Mouse (Mus musculus) neural tube, embryonic 15.5 days (tissue): ENCODE measurements around the gene Nlrp9b. TPM values are rescaled to one million over a fixed set of nuclear protein-coding genes. Genes with fewer than 3 reads are reported as not detected.
"Not testable (repeated sequence)": the region's sequence is repeated elsewhere in the genome, so short reads cannot be mapped to it uniquely, and the experiment has no call there.

Source experiments
- ATAC-seq: fragments of 200-750 bp; cut with Nextera tagmentation; 2 replicates; pipeline ENCODE4 v1.8.0; 2017; ENCODE audit warnings: mild to moderate bottlenecking, moderate TSS enrichment, moderate library complexity; ENCODE audit not compliant: low FRiP score
- H3K27ac ChIP-seq: fragments of 300-500 bp; sonication (generic); replicated peaks from 2 replicates; pipeline ENCODE4 v1.5.1; 2015; ENCODE audit warnings: mild to moderate bottlenecking, inconsistent platforms
- H3K27me3 ChIP-seq: fragments of 300-500 bp; sonication (generic); replicated peaks from 2 replicates; pipeline ENCODE4 v1.6.1; 2015; ENCODE audit warnings: inconsistent platforms
- H3K36me3 ChIP-seq: fragments of 300-500 bp; sonication (generic); 2 replicates; pipeline ENCODE4 v1.6.1; 2015; ENCODE audit warnings: inconsistent platforms
- H3K4me1 ChIP-seq: fragments of 300-500 bp; sonication (generic); 2 replicates; pipeline ENCODE4 v1.6.1; 2015; ENCODE audit warnings: inconsistent platforms
- H3K4me2 ChIP-seq: fragments of 300-500 bp; sonication (generic); 2 replicates; pipeline ENCODE4 v1.6.1; 2015; ENCODE audit warnings: inconsistent platforms, mild to moderate bottlenecking, moderate library complexity
- H3K4me3 ChIP-seq: fragments of 300-500 bp; sonication (generic); replicated peaks from 2 replicates; pipeline ENCODE4 v1.5.1; 2015; ENCODE audit warnings: mild to moderate bottlenecking, inconsistent platforms
- H3K9ac ChIP-seq: fragments of 300-500 bp; sonication (generic); replicated peaks from 2 replicates; pipeline ENCODE4 v1.6.1; 2015; ENCODE audit warnings: mild to moderate bottlenecking, inconsistent platforms
- H3K9me3 ChIP-seq: fragments of 300-500 bp; sonication (generic); replicated peaks from 2 replicates; pipeline ENCODE4 v1.6.1; 2016; ENCODE audit warnings: inconsistent platforms
- WGBS: fragments of 180-500 bp; shearing (Covaris S2); methylation state at CpG from one replicate; pipeline ENCODE4 v1.1.7; 2015; ENCODE audit warnings: mixed read lengths; 5-methylcytosine and 5-hydroxymethylcytosine counted together
- polyA plus RNA-seq: library from polyadenylated mRNA; unstranded; fragments of >200 nt; fragmentation: Nextera tagmentation; extraction: Ambion mirVana; gene quantifications from 2 replicates; pipeline ENCODE4 v1.2.1, GENCODE M21; 2015

The Nlrp9b gene
- not detected in 2 replicates for polyA plus RNA-seq

DNA sequence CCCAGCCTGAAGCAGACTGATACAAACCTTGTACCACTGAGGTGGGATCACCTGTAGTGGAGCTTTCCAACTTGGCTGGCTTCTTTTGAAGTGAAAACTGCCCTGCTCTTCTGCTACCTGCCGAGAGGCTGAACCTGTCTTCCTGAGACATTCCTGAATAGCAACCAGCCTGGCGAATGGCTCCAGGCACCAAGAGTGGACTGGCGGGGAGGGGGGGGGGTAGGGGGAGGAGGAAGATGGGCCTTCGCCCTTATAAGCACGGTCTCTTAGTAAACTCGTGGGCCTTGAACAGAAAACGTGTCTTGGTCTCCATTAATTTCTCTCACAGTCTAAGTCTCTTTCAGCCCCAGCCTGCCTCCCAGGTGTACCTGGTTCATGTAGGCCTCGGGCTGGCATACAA is at the start of gene Nlrp9b:
Gene Nlrp9b, plus strand, starts transcription at position 301 of the 400 bp plus-strand sequence.
- WGBS: 69% methylated on average over 8 of the region's 8 CpGs
- H3K4me3 ChIP-seq, H3K4me1 ChIP-seq, H3K27me3 ChIP-seq, H3K9ac ChIP-seq, H3K9me3 ChIP-seq, ATAC-seq, H3K4me2 ChIP-seq, H3K36me3 ChIP-seq, H3K27ac ChIP-seq: not testable (repeated sequence)

DNA sequence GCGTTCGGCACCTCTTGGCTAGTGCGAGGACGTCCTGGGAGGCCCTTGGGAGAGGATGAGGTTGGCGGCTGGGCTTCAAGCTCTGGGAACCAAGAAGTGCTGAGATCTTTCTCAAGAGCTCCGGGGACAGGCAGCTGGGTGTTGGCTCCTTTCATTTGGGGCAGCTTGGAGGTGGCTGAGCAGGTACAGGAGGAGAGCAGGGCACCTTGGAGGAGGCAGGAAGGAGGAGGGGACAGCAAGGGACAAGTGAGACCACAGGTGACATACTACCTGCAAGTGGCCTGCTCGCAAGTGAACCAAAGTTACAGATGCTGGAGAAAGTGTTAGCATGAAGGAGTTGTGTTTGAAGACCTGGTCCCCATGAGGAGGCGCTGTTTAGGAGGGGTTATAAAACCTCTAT is 46.6 kb upstream of the Nlrp9b start:
- Histone ChIP-seq H3K4me3 (no peak overlapping the region), H3K36me3 (no peaks in the 10 kb centered on the region), H3K4me2 (no peak overlapping the region), H3K4me1 (no peaks in the 10 kb centered on the region), H3K9me3 (no peaks in the 10 kb centered on the region), H3K9ac (no peak overlapping the region), H3K27ac (no peak overlapping the region), H3K27me3 (no peaks in the 10 kb centered on the region)
- 91% methylated on average over 8 of the region's 8 CpGs for WGBS
- no peak for ATAC-seq

DNA sequence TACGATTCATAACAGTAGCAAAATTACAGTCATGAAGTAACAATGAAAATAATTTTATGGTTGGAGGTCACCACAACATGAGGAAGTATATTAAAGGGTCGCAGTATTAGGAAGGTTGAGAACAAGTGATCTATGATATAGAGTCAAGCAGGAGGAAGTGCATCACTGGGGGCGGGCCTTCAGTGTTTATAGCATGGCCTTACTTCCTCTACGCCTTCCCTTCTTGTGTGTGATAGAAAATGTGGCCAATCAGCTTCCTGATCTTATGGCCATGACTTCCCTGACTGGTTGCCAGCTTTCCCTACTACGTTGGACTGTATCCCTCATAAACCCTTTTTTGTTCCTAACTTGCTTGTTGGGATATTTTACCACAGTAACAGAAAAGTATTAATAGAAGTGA is 46.1 kb upstream of the Nlrp9b start:
- no peaks in the 10 kb centered on the region for H3K27me3 ChIP-seq
- H3K36me3 ChIP-seq: no peaks in the 10 kb centered on the region
- no peak overlapping the region for H3K4me3 ChIP-seq
- no peak overlapping the region for H3K9ac ChIP-seq
- H3K4me2 ChIP-seq: no peak overlapping the region
- H3K4me1 ChIP-seq: no peaks in the 10 kb centered on the region
- WGBS: 93% methylated on average over 5 of the region's 5 CpGs
- no peak for ATAC-seq
- no peak overlapping the region for H3K27ac ChIP-seq
- no peaks in the 10 kb centered on the region for H3K9me3 ChIP-seq

DNA sequence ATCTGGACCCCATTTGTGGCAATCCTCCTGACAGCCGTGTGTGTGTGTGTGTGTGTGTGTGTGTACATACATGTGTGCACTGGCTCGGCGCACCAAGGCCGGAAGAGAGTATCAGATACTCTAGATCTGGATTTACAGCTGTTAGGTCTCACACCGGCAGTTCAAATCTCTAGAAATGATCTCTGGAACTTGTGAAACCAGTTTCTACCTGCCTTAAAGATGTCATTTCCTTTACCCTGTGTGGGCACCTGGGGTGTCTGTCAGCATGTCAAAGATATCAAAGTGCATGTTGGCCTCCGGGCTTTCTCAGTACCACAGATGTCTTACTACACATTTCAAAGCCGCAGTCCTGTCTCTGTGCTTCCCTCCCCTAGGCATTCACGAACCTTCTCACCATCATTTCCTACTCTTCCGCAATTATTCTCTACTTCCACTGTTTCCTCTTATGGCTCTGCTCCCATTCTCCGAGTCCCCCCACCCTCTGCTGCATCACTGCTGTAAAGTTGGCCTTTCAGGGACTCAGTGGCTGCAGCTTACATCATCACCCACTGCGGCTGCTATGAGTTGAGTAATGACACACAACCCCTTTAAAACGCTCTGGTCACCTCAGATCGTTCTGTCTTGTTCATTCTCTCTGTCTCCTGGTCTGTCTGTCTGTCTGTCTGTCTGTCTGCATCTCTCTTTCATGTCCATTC is 45.3 kb upstream of the Nlrp9b start:
- H3K4me1 ChIP-seq: no peaks in the 10 kb centered on the region
- WGBS: 84% methylated on average over 13 of the region's 13 CpGs
- H3K27me3 ChIP-seq: no peaks in the 10 kb centered on the region
- no peaks in the 10 kb centered on the region for H3K36me3 ChIP-seq
- no peak for ATAC-seq
- H3K9ac ChIP-seq: no peak overlapping the region
- H3K9me3 ChIP-seq: no peaks in the 10 kb centered on the region
- H3K4me3 ChIP-seq: no peak overlapping the region
- H3K4me2 ChIP-seq: no peak overlapping the region
- H3K27ac ChIP-seq: no peak overlapping the region

DNA sequence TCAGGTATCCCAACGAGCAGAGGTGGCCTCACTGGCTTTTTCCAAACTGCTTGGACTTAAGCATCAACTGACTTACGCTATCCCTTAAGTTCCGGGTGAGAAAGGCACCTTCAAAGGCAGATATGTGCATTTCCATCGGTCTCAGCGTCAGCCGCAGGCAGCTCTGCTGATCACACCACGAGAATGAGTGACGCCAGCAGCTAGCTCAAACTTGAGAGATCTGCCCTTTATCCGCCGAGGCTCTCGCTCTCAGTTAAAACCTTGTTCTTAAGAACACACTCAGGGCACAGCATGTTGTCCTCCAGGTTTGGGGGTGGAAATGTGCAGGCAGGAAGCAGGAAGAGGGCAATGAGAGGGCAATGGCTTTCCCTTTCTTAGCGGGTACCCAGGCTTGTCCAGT is 42.3 kb upstream of the Nlrp9b start:
- H3K27ac ChIP-seq: no peak overlapping the region
- H3K4me2 ChIP-seq: no peak overlapping the region
- H3K9ac ChIP-seq: no peak overlapping the region
- no peak for ATAC-seq
- 83% methylated on average over 12 of the region's 12 CpGs for WGBS
- no peaks in the 10 kb centered on the region for H3K27me3 ChIP-seq
- no peak overlapping the region for H3K4me3 ChIP-seq
- no peaks in the 10 kb centered on the region for H3K36me3 ChIP-seq
- no peaks in the 10 kb centered on the region for H3K9me3 ChIP-seq
- H3K4me1 ChIP-seq: no peaks in the 10 kb centered on the region

DNA sequence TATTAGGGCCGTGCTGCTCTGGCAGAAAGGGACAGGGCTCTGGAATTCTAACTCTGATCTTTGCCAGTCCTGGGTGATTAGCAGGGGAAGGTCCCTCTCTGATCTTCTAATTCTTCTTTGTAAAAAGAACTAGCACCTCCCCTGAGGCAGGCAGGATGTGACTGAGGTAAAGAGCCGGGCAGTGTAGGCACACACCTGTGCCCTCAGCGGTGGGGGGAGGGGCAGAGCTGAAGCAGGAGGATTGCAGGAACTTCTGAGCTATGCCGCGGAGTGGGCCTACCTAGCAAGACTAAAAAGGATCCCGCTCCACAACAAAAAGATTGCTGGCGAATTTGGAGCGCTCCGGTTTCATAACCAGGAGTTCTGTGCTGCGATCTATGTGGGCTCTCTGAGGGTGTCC is 41.3 kb upstream of the Nlrp9b start:
- no peak overlapping the region for H3K9ac ChIP-seq
- ATAC-seq: no peak
- WGBS: 64% methylated on average over 10 of the region's 10 CpGs

DNA sequence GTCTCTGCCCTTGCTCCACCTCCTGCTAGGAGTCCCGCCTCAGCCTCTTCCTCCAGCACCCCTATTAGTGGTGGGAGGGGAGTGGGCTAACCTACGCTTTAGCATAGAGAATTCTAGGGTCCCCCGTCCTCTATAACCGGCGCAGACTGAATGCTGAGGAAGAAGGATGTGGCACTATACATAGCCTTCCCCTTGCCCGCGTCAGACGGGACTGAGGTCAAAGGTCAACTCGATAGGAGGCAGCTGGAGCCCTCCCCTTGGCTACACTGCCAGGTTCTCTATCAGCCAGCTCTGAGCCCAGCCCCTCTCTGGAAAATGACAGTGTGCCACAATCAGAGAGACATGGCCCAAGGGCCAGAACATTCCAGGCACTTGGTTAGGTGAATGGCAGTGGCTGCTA is 40.7 kb upstream of the Nlrp9b start, which contains the start of gene Igsf23:
Gene Igsf23, minus strand, starts transcription at position 168 of the 400 bp plus-strand sequence.
- H3K27me3 ChIP-seq: no peaks in the 10 kb centered on the region
- H3K4me2 ChIP-seq: no peak within 1 kb of the TSS
- 64% methylated on average over 9 of the region's 9 CpGs for WGBS
- no peaks in the 10 kb centered on the region for H3K36me3 ChIP-seq
- no peak within 1 kb of the TSS for H3K4me3 ChIP-seq
- no peak within 1 kb of the TSS for H3K27ac ChIP-seq
- no peaks in the 10 kb centered on the region for H3K4me1 ChIP-seq
- H3K9me3 ChIP-seq: no peaks in the 10 kb centered on the region
- no peak for ATAC-seq
- no peak within 1 kb of the TSS for H3K9ac ChIP-seq

More for the DNA sequence above, 41.3 kb upstream of the Nlrp9b start:
- no peaks in the 10 kb centered on the region for H3K27me3 ChIP-seq
- H3K9me3 ChIP-seq: no peaks in the 10 kb centered on the region
- H3K36me3 ChIP-seq: no peaks in the 10 kb centered on the region
- no peak overlapping the region for H3K27ac ChIP-seq
- H3K4me3 ChIP-seq: no peak overlapping the region
- no peak overlapping the region for H3K4me2 ChIP-seq
- H3K4me1 ChIP-seq: no peaks in the 10 kb centered on the region

DNA sequence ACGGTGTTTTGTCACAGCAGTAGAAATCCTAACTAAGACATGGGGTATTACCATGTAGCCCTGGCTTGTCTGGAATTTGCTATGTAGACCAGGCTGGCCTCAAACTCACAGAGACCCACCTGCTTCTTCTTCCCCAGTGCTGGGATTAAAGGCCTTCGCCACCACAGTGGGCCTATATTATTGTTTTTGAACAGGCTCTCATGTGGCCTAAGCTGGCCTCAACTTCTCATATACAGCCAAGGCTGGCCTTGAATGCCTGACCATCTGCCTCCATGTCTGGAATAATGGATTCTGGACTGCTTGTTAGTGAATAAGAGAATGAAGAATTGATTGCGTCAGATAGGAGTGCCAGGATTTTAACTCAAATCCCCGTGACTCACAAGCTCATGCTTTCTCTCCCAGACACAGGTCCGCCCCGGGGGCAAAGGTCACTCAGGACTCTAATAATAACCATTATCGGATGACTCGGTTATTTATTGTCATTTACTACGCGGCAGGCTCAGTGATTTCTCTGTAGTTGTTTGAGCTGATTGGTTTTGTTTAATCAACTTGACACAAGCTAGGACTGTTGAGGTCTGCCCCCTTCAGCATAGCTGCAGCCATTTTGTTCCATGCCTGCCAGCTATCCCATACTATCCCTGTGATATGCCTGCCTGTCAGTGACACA is 38.8 kb upstream of the Nlrp9b start:
- Histone ChIP-seq H3K9me3 (no peaks in the 10 kb centered on the region), H3K9ac (no peak overlapping the region), H3K27ac (no peak overlapping the region), H3K27me3 (no peaks in the 10 kb centered on the region), H3K4me3 (no peak overlapping the region), H3K4me2 (no peak overlapping the region), H3K4me1 (no peaks in the 10 kb centered on the region), H3K36me3 (no peaks in the 10 kb centered on the region)
- 50% methylated on average over 10 of the region's 10 CpGs for WGBS
- ATAC-seq: no peak

DNA sequence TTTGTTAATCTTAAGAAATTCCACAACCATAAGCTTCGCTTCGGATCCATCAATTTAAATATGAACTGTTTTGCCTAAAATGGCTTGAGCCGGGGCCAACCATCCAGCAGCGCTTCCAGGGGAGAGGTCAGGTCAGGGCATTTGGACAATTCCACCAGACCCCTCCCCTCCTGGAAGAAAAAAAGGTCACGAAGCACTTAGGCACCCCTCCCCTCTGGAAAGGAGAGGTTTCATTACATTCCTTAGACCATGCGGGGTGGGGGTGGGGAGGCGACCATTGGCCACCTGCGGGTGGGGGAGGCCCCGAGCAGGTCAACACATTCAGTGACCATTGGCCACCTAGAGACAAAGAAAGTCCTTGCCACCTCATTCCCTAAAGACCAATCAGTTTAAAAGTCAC is 38.2 kb upstream of the Nlrp9b start:
- Histone ChIP-seq H3K9me3 (no peaks in the 10 kb centered on the region), H3K9ac (no peak overlapping the region), H3K4me3 (no peak overlapping the region), H3K4me1 (no peaks in the 10 kb centered on the region), H3K27ac (no peak overlapping the region), H3K27me3 (no peaks in the 10 kb centered on the region), H3K4me2 (no peak overlapping the region), H3K36me3 (no peaks in the 10 kb centered on the region)
- ATAC-seq: no peak
- WGBS: 44% methylated on average over 9 of the region's 9 CpGs

DNA sequence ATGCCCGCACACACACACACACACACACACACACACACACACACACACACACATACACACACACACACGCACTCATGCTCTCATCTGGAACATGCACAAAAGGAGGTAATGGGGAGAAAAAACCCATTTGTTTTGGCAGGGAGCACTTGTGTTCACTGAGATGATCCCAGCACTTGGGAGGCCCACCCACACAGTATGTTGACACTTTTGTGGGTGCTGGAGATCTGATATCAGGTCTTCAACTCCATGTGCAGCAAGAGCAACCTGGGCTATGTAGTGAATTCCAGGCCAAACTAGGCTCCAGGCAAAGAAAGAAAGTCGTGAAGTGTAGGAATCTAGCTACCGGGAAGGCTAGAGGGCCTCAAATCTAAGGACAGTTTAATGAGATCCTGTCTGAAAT is 35.4 kb upstream of the Nlrp9b start:
- Histone ChIP-seq H3K4me1 (no peaks in the 10 kb centered on the region), H3K9ac (no peak overlapping the region), H3K27ac (no peak overlapping the region), H3K4me2 (no peak overlapping the region), H3K9me3 (no peaks in the 10 kb centered on the region), H3K36me3 (no peaks in the 10 kb centered on the region), H3K4me3 (no peak overlapping the region), H3K27me3 (no peaks in the 10 kb centered on the region)
- ATAC-seq: no peak
- WGBS: 93% methylated on average over 4 of the region's 4 CpGs

DNA sequence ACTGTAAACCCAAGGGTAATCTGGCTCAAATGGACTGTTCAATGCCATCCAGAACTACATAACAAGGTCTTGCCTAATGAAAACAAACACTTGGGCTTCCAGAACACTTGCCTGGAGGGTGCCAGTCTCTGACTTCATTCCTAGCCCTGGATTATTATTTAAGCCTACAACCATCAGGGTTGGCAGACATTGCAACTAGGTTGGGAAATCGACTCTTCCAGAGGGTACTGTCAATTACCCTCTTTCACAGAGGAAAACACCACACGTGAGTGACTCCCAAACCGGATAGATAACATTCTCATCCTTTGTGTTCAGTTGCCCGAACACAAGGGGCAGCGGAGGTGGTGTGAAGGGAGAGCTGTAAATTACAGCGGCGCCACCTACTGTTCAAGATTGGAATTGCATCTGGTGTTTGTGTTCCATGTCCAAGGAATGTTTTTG is 34.9 kb upstream of the Nlrp9b start:
- no peak overlapping the region for H3K4me3 ChIP-seq
- ATAC-seq: peak; percentile 31; the same call in 1 of the 2 replicates

DNA sequence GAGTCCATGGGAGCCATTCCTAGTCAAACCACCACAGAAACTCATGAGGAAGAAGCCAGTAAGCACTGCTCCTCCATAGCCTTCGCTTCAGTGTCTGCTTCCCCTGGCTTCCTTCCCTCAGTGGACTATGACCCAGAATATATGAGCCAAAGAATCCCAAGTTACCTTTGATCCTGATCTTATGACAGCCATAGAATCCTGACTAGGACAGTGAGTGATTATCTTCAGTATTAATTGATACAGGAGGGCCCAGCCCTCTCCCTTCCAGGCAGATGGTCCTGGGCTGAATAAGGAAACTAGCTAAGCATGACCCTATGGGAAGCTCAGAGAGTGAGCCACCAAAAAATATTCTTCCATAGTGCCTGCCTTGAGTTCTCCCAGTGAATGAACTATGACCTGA is 28.8 kb upstream of the Nlrp9b start:
- no peaks in the 10 kb centered on the region for H3K36me3 ChIP-seq
- H3K4me3 ChIP-seq: no peak overlapping the region
- 84% methylated on average over 1 of the region's 1 CpGs for WGBS
- H3K27me3 ChIP-seq: no peaks in the 10 kb centered on the region
- no peak overlapping the region for H3K9ac ChIP-seq
- ATAC-seq: no peak
- H3K27ac ChIP-seq: no peak overlapping the region
- no peaks in the 10 kb centered on the region for H3K4me1 ChIP-seq
- no peaks in the 10 kb centered on the region for H3K9me3 ChIP-seq
- H3K4me2 ChIP-seq: no peak overlapping the region

More for the DNA sequence above, 34.9 kb upstream of the Nlrp9b start:
- no peak overlapping the region for H3K9ac ChIP-seq
- no peaks in the 10 kb centered on the region for H3K27me3 ChIP-seq
- WGBS: 2% methylated on average over 7 of the region's 7 CpGs
- H3K9me3 ChIP-seq: no peaks in the 10 kb centered on the region
- H3K4me1 ChIP-seq: no peaks in the 10 kb centered on the region
- H3K4me2 ChIP-seq: 0 out of 2 replicates have a peak overlapping the region, but pooled peaks have one; percentile 17
- H3K36me3 ChIP-seq: no peaks in the 10 kb centered on the region
- H3K27ac ChIP-seq: no peak overlapping the region
